Mouse (Mus musculus) kidney, adult 2 months (tissue): Measurements from ENCODE around the gene Axdnd1.
"Not testable (repeated sequence)": the region's sequence is repeated elsewhere in the genome, so short reads cannot be mapped to it uniquely, and the experiment has no call there.

Experiments
- CTCF ChIP-seq: fragments of 200-500 bp; conservative IDR thresholded peaks from 2 replicates; pipeline ENCODE4 v1.5.1; 2011; ENCODE audit warnings: low read depth, mild to moderate bottlenecking, control low read depth, low read length, moderate library complexity, mixed read lengths; ENCODE audit not compliant: insufficient read depth, insufficient read length
- POLR2A ChIP-seq: fragments of 200-500 bp; IDR thresholded peaks from one replicate; pipeline ENCODE4 v1.6.1; 2011; ENCODE audit warnings: low read depth, low read length, control low read depth

- not testable (repeated sequence) for TF ChIP-seq CTCF, POLR2A
Observed at GRCm38 (mm10) chr1:156400159-156400558, 20.8 kb downstream of the Axdnd1 start.
